Mouse (Mus musculus) forebrain, embryonic 10.5 days (tissue): ENCODE results near the gene 1700102P08Rik. TPM values are rescaled to one million over a fixed set of nuclear protein-coding genes. Genes with fewer than 3 reads are reported as not detected.
A peak's percentile ranks its signal among the peaks of the same experiment; 100 is the strongest.

ENCODE experiments used
- DNase-seq: peaks from one replicate; pipeline ENCODE4 v3.0.0-alpha.2; 2017; ENCODE audit warnings: low spot score; ENCODE audit errors: extremely low spot score
- H3K27ac ChIP-seq: fragments of 300-500 bp; sonication (generic); 2 replicates; pipeline ENCODE4 v1.5.1; 2016; ENCODE audit warnings: mild to moderate bottlenecking
- H3K27me3 ChIP-seq: fragments of 300-500 bp; sonication (generic); 2 replicates; pipeline ENCODE4 v1.6.1; 2016; ENCODE audit warnings: mild to moderate bottlenecking; ENCODE audit not compliant: poor library complexity, severe bottlenecking
- H3K36me3 ChIP-seq: fragments of 300-500 bp; sonication (generic); replicated peaks from 2 replicates; pipeline ENCODE4 v1.6.1; 2016; ENCODE audit warnings: mild to moderate bottlenecking, moderate library complexity
- H3K4me1 ChIP-seq: fragments of 300-500 bp; sonication (generic); 2 replicates; pipeline ENCODE4 v1.6.1; 2016
- H3K4me3 ChIP-seq: fragments of 300-500 bp; sonication (generic); 2 replicates; pipeline ENCODE4 v1.5.1; 2016; ENCODE audit warnings: mild to moderate bottlenecking, moderate library complexity
- H3K9me3 ChIP-seq: fragments of 300-500 bp; sonication (generic); 2 replicates; pipeline ENCODE4 v1.6.1; 2016; ENCODE audit warnings: mild to moderate bottlenecking, moderate library complexity
- WGBS: fragments of 180-500 bp; shearing (Covaris S2); methylation state at CpG from one replicate; pipeline ENCODE4 v1.1.7; 2016; 5-methylcytosine and 5-hydroxymethylcytosine counted together
- polyA plus RNA-seq: library from polyadenylated mRNA; unstranded; fragments of >200 nt; fragmentation: Nextera tagmentation; extraction: Ambion mirVana; gene quantifications from 2 replicates; pipeline ENCODE4 v1.2.1, GENCODE M21; 2016

1700102P08Rik gene
- polyA plus RNA-seq, 1 experiment from 2014 or later: 0.60 TPM

- no peaks in the 10 kb centered on the region for H3K27me3 ChIP-seq
- H3K9me3 ChIP-seq: no peaks in the 10 kb centered on the region
- 54% methylated on average over 32 of the region's 32 CpGs for WGBS
- H3K4me3 ChIP-seq: peak overlapping the region; percentile 26
- H3K27ac ChIP-seq: peak overlapping the region; percentile 45; the same call in 1 of the 2 replicates
- no peaks in the 10 kb centered on the region for H3K36me3 ChIP-seq
- peak; percentile 42 for DNase-seq
- peaks cover 10% of the 10 kb centered on the region for H3K4me1 ChIP-seq
Observed at GRCm38 (mm10) chr9:108431431-108432067, 38.9 kb downstream of the 1700102P08Rik start.

GRCm38 (mm10) chr9:108436182-108436581 is 43.6 kb downstream of the 1700102P08Rik start, which contains the start of gene BC048562:
TSS of gene BC048562 (plus strand) at chr9:108436482.
- no peaks in the 10 kb centered on the region for H3K9me3 ChIP-seq
- H3K4me3 ChIP-seq: no peak within 1 kb of the TSS
- peaks cover 11% of the 10 kb centered on the region for H3K4me1 ChIP-seq
- WGBS: 60% methylated on average over 3 of the region's 3 CpGs
- H3K27ac ChIP-seq: no peak within 1 kb of the TSS
- no peak for DNase-seq
- no peaks in the 10 kb centered on the region for H3K27me3 ChIP-seq
- no peaks in the 10 kb centered on the region for H3K36me3 ChIP-seq

- DNase-seq: no peak
- H3K4me3 ChIP-seq: no peak overlapping the region
- no peaks in the 10 kb centered on the region for H3K27me3 ChIP-seq
- 83% methylated on average over 6 of the region's 6 CpGs for WGBS
- H3K4me1 ChIP-seq: peaks cover 6% of the 10 kb centered on the region; the same call in 1 of the 2 replicates
- H3K27ac ChIP-seq: no peak overlapping the region
- H3K36me3 ChIP-seq: no peaks in the 10 kb centered on the region
- no peaks in the 10 kb centered on the region for H3K9me3 ChIP-seq
Observed at GRCm38 (mm10) chr9:108439176-108439575, 46.6 kb downstream of the 1700102P08Rik start.

GRCm38 (mm10) chr9:108440485-108440884 is 47.9 kb downstream of the 1700102P08Rik start:
- 83% methylated on average over 5 of the region's 5 CpGs for WGBS
- Histone ChIP-seq H3K27ac (no peak overlapping the region), H3K4me1 (peaks cover 8% of the 10 kb centered on the region; the same call in 1 of the 2 replicates), H3K4me3 (no peak overlapping the region), H3K9me3 (no peaks in the 10 kb centered on the region), H3K36me3 (no peaks in the 10 kb centered on the region), H3K27me3 (no peaks in the 10 kb centered on the region)
- DNase-seq: no peak

- H3K9me3 ChIP-seq: no peaks in the 10 kb centered on the region
- no peak overlapping the region for H3K4me3 ChIP-seq
- H3K27me3 ChIP-seq: no peaks in the 10 kb centered on the region
- H3K4me1 ChIP-seq: peaks cover 7% of the 10 kb centered on the region; the same call in 1 of the 2 replicates
- no peak for DNase-seq
- H3K36me3 ChIP-seq: no peaks in the 10 kb centered on the region
- WGBS: 93% methylated on average over 11 of the region's 11 CpGs
- no peak overlapping the region for H3K27ac ChIP-seq
Observed at GRCm38 (mm10) chr9:108441236-108441919, 48.8 kb downstream of the 1700102P08Rik start.

- WGBS: 74% methylated on average over 9 of the region's 9 CpGs
- no peaks in the 10 kb centered on the region for H3K27me3 ChIP-seq
- peaks cover 25% of the 10 kb centered on the region for H3K4me1 ChIP-seq
- no peak overlapping the region for H3K4me3 ChIP-seq
- no peak overlapping the region for H3K27ac ChIP-seq
- H3K36me3 ChIP-seq: peaks cover 18% of the 10 kb centered on the region
- no peak for DNase-seq
- H3K9me3 ChIP-seq: no peaks in the 10 kb centered on the region
Observed at GRCm38 (mm10) chr9:108445125-108445524, 52.5 kb downstream of the 1700102P08Rik start.

- H3K4me1 ChIP-seq: peaks cover 59% of the 10 kb centered on the region
Observed at GRCm38 (mm10) chr9:108449860-108450259, 57.3 kb downstream of the 1700102P08Rik start.

GRCm38 (mm10) chr9:108450292-108451169 is 57.9 kb downstream of the 1700102P08Rik start:
- peak overlapping the region; percentile 70 for H3K4me3 ChIP-seq
- peaks cover 57% of the 10 kb centered on the region for H3K4me1 ChIP-seq
- 63% methylated on average over 21 of the region's 21 CpGs for WGBS
- no peaks in the 10 kb centered on the region for H3K9me3 ChIP-seq
- peak overlapping the region; percentile 81 for H3K27ac ChIP-seq
- DNase-seq: peak; percentile 61
- H3K27me3 ChIP-seq: peaks cover 11% of the 10 kb centered on the region
- H3K36me3 ChIP-seq: peaks cover 18% of the 10 kb centered on the region

More at GRCm38 (mm10) chr9:108449860-108450259, 57.3 kb downstream of the 1700102P08Rik start:
- WGBS: 37% methylated on average over 4 of the region's 4 CpGs
- Histone ChIP-seq H3K4me3 (peak overlapping the region; percentile 70), H3K27ac (peak overlapping the region; percentile 81), H3K9me3 (no peaks in the 10 kb centered on the region), H3K36me3 (peaks cover 18% of the 10 kb centered on the region), H3K27me3 (peaks cover 11% of the 10 kb centered on the region)
- DNase-seq: peak; percentile 89

GRCm38 (mm10) chr9:108451170-108451493 is 58.5 kb downstream of the 1700102P08Rik start:
- no peak for DNase-seq
- Histone ChIP-seq H3K27ac (peak overlapping the region; percentile 81), H3K27me3 (peaks cover 11% of the 10 kb centered on the region), H3K9me3 (no peaks in the 10 kb centered on the region), H3K4me1 (peaks cover 55% of the 10 kb centered on the region), H3K4me3 (peak overlapping the region; percentile 70), H3K36me3 (peaks cover 18% of the 10 kb centered on the region)
- 88% methylated on average over 6 of the region's 6 CpGs for WGBS

GRCm38 (mm10) chr9:108451519-108452160 is 59.0 kb downstream of the 1700102P08Rik start:
- Histone ChIP-seq H3K36me3 (peaks cover 18% of the 10 kb centered on the region), H3K4me1 (peaks cover 55% of the 10 kb centered on the region), H3K27me3 (peaks cover 11% of the 10 kb centered on the region), H3K4me3 (peak overlapping the region; percentile 70), H3K27ac (peak overlapping the region; percentile 81), H3K9me3 (no peaks in the 10 kb centered on the region)
- DNase-seq: no peak
- 45% methylated on average over 6 of the region's 6 CpGs for WGBS

- peaks cover 11% of the 10 kb centered on the region for H3K27me3 ChIP-seq
- DNase-seq: peak; percentile 90
- peaks cover 18% of the 10 kb centered on the region for H3K36me3 ChIP-seq
- under 1% methylated on average over 40 of the region's 40 CpGs for WGBS
- H3K4me3 ChIP-seq: peak overlapping the region; percentile 70
- H3K27ac ChIP-seq: peak overlapping the region; percentile 81
- H3K9me3 ChIP-seq: no peaks in the 10 kb centered on the region
- peaks cover 55% of the 10 kb centered on the region for H3K4me1 ChIP-seq
Observed at GRCm38 (mm10) chr9:108452291-108452906, 59.8 kb downstream of the 1700102P08Rik start.

GRCm38 (mm10) chr9:108452911-108453310 is 60.3 kb downstream of the 1700102P08Rik start:
- H3K4me3 ChIP-seq: peak overlapping the region; percentile 70
- peaks cover 11% of the 10 kb centered on the region for H3K27me3 ChIP-seq
- peaks cover 55% of the 10 kb centered on the region for H3K4me1 ChIP-seq
- peaks cover 13% of the 10 kb centered on the region for H3K36me3 ChIP-seq
- peak overlapping the region; percentile 81 for H3K27ac ChIP-seq
- H3K9me3 ChIP-seq: no peaks in the 10 kb centered on the region
- 52% methylated on average over 6 of the region's 6 CpGs for WGBS
- no peak for DNase-seq
